Mouse (Mus musculus) urinary bladder, postnatal 4 days (tissue): ENCODE measurements around the gene Usp2.

Experiments used
- DNase-seq, 2 experiments: peaks; one replicate each; pipeline ENCODE4 v3.0.0; 2021 to 2022; ENCODE audit warnings: low spot score in 2 of 2

The Usp2 gene

GRCm38 (mm10) chr9:44075996-44076763, 9.4 kb downstream of the Usp2 start:
- DNase-seq = no peak

- DNase-seq = peak in 1 of 2 experiments; percentile 60
Measured at GRCm38 (mm10) chr9:44076764-44077120, 9.9 kb downstream of the Usp2 start.

DNA sequence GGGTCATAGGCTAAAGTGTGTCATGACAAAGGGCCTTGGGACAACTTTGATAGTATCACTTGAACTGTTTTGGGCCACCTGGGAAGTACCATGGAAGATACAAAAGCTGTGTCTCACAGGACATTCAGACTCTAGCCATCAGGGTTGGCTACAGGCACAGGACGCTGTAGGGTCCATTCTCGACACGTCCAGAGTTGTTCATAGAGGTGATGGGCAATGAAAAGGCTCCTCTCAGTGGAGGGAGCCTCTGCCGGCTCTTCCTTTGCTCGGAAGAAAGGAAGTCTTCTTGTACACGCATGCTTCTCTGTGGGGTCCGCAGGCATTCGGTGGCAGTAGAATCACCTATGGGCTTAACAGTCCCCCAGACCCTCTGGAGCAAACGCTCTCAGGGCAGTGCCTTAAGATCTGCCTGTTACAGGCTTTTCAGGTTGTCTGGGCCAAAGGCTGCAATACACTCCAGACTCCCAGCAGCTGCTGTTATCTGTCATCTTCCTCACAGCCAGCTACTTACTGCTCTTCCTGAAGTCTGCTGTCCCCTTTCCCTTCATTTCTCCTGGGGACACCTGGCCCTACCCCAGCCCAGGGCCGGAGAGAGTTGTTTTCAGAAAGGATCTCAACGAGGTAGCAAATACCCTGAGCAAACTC, 10.6 kb downstream of the Usp2 start:
- no peak for DNase-seq

DNA sequence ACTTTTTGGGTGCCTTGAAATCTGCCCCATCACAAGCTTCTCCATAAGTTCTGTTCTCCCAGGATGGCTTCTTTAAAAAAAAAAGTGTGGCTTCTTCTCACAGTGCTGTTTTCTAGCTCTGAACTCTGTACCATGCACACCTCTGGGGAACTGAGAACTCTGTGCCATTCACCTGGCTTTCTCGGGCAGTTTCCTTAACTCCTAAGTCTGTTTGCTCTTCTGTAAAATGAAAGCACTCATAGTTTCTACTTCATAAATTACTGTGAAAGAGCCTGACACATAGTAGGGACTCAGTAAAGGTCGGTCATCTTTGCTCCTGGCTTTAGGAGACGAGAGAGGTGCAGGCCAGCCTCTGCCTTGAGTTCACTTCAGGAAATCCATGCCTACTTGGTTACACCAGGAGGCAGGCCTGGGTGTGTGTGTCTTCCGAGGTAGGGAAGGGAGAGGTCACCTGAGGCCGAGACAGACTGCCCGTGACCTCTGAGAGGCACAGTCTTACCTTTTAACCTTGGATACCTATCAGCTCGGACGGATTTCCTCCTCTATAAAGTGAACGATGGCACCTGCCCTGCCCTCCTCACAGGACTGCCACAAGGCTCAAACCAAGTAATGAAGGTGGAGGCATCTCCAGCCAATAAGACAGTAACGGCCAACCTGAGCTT, 11.4 kb downstream of the Usp2 start:
- no peak for DNase-seq

- peak; percentile 80 to 86 for DNase-seq
Measured at GRCm38 (mm10) chr9:44078955-44079756, 12.3 kb downstream of the Usp2 start.

DNA sequence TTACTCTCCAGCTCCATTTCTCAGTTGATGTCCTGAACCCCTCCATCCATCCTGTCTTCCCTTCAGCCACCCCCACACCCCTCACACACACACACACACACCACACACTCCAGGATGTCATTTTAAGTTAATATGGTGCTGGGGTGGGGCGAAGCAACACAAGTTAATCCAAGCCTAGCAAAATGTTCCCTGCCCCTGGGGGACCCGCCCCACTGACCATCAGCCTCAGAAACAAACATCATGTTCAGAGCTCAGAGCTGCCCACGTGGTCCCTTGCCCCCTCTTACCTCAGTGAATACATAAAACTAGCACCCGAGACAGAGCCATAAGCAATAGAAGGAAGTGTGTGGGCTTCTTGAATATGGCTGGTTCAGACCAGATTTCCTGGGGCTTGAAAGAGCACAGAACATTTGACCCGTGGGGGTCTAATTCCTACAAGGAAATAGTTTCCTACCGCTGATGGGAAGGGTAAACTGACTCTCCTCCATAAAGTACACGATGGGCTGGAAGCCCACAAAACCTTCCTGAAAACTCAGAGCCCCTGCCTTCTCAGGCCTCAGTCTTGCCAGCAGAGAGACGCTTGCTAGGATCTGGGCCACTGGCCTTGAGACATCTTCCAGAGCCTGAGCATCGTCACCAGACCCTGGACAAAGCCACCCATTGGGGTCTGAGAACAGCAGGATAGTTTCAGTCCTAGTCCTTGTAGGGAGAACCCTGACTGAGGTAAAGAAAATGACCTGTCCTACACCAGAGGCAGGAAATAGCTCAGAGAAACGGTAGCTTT, 13.4 kb downstream of the Usp2 start:
- no peak for DNase-seq

- no peak for DNase-seq
Measured at GRCm38 (mm10) chr9:44080953-44081352, 14.1 kb downstream of the Usp2 start.

GRCm38 (mm10) chr9:44081581-44081980, 14.8 kb downstream of the Usp2 start:
- no peak for DNase-seq

GRCm38 (mm10) chr9:44082266-44082665, 15.4 kb downstream of the Usp2 start:
- DNase-seq = no peak

DNA sequence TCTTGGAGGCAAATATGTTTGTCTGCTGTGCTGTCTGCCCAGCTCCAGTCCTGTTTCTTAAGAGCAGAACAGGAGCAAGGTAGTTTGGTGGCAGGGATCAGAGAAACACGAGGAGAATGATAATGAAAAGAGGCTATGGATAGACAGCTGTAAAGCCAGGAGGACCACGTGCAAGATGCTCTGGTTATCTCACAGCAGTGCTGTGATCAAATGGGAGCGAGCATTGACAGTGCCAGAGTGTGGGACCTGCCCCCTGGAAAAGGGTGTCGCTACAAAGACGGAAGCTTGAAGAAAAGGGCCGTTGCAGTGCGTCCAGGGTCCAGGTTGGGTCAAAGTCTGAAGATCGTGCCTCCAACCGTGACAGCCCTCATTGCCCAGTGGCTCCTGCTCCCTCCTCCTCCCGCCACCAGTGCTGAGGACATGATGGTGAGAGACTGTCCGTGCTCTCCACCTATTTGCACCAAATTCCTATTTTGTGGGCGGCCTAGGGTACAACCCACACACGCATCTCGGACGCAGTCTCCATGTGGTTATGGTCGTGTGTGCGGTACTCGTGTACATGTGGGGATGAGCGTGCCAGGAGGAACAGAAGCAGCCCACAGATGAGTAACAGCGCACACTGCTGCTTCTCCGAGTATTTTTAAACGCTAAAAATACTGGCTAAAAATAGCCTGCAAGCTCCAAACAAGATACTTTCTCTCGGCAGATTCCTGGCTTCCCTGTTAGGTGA, 16.7 kb downstream of the Usp2 start:
- no peak for DNase-seq

GRCm38 (mm10) chr9:44084236-44084635, 17.4 kb downstream of the Usp2 start:
- no peak for DNase-seq

GRCm38 (mm10) chr9:44084659-44085229, 17.9 kb downstream of the Usp2 start:
- DNase-seq = peak; percentile 87 to 91

DNA sequence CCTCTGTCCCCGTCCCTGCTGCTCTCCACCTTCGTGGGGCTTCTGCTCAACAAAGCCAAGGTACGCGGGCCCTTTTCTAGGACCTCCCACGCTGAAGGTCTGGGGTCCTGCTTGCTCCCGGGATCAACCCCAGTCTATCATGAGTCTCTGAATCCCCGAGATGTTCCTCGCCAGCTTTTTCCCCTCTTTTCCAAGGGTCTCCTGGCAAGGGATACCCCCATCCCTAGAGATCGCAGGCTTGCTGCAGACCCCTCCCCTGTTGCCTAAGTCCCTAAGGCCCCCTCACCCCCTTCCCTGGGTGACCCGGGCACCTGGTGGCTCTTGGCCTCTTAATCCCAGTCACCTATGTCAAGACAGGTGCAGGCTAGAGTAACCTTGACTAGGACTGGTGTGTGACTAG, 18.5 kb downstream of the Usp2 start:
- no peak for DNase-seq

- no peak for DNase-seq
Measured at GRCm38 (mm10) chr9:44085741-44086665, 19.2 kb downstream of the Usp2 start.

- DNase-seq = no peak
Measured at GRCm38 (mm10) chr9:44086960-44087359, 20.1 kb downstream of the Usp2 start.

GRCm38 (mm10) chr9:44087761-44088455, 21.1 kb downstream of the Usp2 start:
- no peak for DNase-seq

- DNase-seq = no peak
Measured at GRCm38 (mm10) chr9:44088877-44089608, 22.2 kb downstream of the Usp2 start.
